Mouse (Mus musculus) intestine, embryonic 14.5 days (tissue): ENCODE data around the gene Pcdh8. TPM values are rescaled to one million over a fixed set of nuclear protein-coding genes. Genes with fewer than 3 reads are reported as not detected.

Experiments
- ATAC-seq: fragments of 200-750 bp; cut with Nextera tagmentation; replicated peaks from 2 replicates; pipeline ENCODE4 v1.8.0; 2017; ENCODE audit warnings: low read depth, moderate number of reproducible peaks, moderate TSS enrichment, moderate library complexity; ENCODE audit not compliant: low FRiP score, low TSS enrichment
- DNase-seq: peaks from one replicate; pipeline ENCODE4 v3.0.0-alpha.2; 2018; ENCODE audit warnings: low spot score
- H3K27ac ChIP-seq: fragments of 300-500 bp; sonication (generic); 2 replicates; pipeline ENCODE4 v1.5.1; 2014; ENCODE audit warnings: low read depth, mild to moderate bottlenecking, control low read depth
- H3K27me3 ChIP-seq: fragments of 300-500 bp; sonication (generic); replicated peaks from 2 replicates; pipeline ENCODE4 v1.6.1; 2014; ENCODE audit warnings: low read length, control low read depth; ENCODE audit not compliant: control insufficient read depth, insufficient read depth
- H3K36me3 ChIP-seq: fragments of 300-500 bp; sonication (generic); 2 replicates; pipeline ENCODE4 v1.6.1; 2014; ENCODE audit warnings: low read length, control low read depth; ENCODE audit not compliant: control insufficient read depth, insufficient read depth
- H3K4me1 ChIP-seq: fragments of 300-500 bp; sonication (generic); replicated peaks from 2 replicates; pipeline ENCODE4 v1.6.1; 2014; ENCODE audit warnings: low read length, control low read depth, mixed read lengths; ENCODE audit not compliant: control insufficient read depth, insufficient read depth
- H3K4me2 ChIP-seq: fragments of 300-500 bp; sonication (generic); 2 replicates; pipeline ENCODE4 v1.6.1; 2014; ENCODE audit warnings: low read length
- H3K4me3 ChIP-seq: fragments of 300-500 bp; sonication (generic); 2 replicates; pipeline ENCODE4 v1.5.1; 2014; ENCODE audit warnings: low read depth, low read length, control low read depth, mixed read lengths
- H3K9ac ChIP-seq: fragments of 300-500 bp; sonication (generic); 2 replicates; pipeline ENCODE4 v1.6.1; 2014; ENCODE audit warnings: mild to moderate bottlenecking, low read length
- H3K9me3 ChIP-seq: fragments of 300-500 bp; sonication (generic); 2 replicates; pipeline ENCODE4 v1.6.1; 2016; ENCODE audit warnings: low read length, control low read depth; ENCODE audit not compliant: control insufficient read depth
- WGBS: fragments of 180-500 bp; shearing (Covaris S2); extraction: QIAGEN DNeasy Blood & Tissue Kit; methylation state at CpG from one replicate; pipeline ENCODE4 v1.1.7; 2014; 5-methylcytosine and 5-hydroxymethylcytosine counted together
- microRNA counts: library from miRNA; unstranded; fragments of <30 nt; microRNA quantifications from one replicate; lab custom pipeline; 2016
- microRNA-seq: library from miRNA; unstranded; fragments of <30 nt; microRNA quantifications from one replicate; pipeline ENCODE4, GENCODE M21; 2016
- polyA plus RNA-seq: library from polyadenylated mRNA; unstranded; fragments of >200 nt; fragmentation: Nextera tagmentation; extraction: Ambion mirVana; gene quantifications from 2 replicates; pipeline ENCODE4 v1.2.1, GENCODE M21; 2014

The Pcdh8 gene
- polyA plus RNA-seq, 1 experiment from 2014 or later = 0.19 TPM

DNA sequence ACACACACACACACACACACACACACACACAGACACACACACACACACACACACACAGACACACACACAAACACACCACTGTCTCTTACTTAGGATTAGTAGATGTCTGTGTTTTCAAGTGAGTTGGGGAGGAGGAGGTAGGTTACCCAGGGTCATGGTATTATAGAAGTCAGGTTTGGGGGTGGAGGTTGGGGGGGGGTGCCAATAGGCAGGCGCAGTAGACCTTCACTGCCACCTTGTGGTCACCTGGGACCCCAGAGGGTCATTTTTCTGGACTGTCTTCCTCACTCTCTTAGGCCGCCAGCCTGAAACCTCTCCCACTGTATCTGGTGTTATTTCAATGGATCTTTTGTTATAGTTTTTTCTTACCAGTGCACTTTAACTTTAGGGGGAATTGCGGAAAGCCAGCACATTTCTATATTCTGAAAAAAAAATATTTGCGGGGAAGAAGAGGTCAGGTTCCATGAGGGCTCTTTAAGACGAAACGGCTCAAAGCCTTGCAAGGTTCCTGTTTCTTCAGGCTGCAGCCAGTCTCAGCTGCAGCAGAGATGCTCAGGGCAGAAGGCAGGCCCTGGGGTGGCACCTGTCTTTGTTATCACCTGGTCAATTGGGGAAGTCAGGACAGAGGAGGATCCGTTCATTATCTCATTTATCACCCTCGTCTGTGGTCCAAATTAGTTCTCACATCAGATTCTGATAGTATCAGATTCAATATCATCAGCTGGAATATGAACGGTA is 33.3 kb downstream of the Pcdh8 start:
- Histone ChIP-seq H3K27ac (no peak overlapping the region), H3K4me3 (no peak overlapping the region), H3K27me3 (no peaks in the 10 kb centered on the region), H3K36me3 (no peaks in the 10 kb centered on the region), H3K9ac (no peak overlapping the region), H3K4me1 (no peaks in the 10 kb centered on the region), H3K9me3 (no peaks in the 10 kb centered on the region), H3K4me2 (no peak overlapping the region)
- 55% methylated on average over 9 of the region's 9 CpGs for WGBS
- DNase-seq (no peak), ATAC-seq (no peak)

DNA sequence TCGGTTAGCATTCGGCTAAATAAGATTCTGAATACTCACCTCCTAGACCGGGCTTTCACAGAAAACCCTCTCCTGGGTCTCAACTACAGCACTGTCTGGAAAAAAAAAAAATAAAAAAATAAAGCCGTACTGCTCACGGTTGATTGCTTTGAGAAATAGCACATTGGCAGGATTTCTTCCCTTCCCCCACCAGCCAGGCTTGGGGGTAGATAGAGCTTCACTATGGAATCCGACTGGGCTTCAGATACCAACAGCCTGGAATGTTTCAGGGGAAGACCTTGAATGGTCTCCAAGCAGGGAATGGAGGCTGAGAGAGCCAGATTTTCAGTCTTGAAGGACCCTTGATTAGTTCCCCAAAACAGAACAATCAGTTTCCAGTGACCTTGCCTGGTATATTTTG is 34.3 kb downstream of the Pcdh8 start:
- Histone ChIP-seq H3K9ac (no peak overlapping the region), H3K4me3 (no peak overlapping the region), H3K4me2 (no peak overlapping the region), H3K9me3 (no peaks in the 10 kb centered on the region), H3K27ac (no peak overlapping the region), H3K4me1 (no peaks in the 10 kb centered on the region), H3K36me3 (no peaks in the 10 kb centered on the region), H3K27me3 (no peaks in the 10 kb centered on the region)
- 66% methylated on average over 6 of the region's 6 CpGs for WGBS
- DNase-seq (no peak), ATAC-seq (no peak)

DNA sequence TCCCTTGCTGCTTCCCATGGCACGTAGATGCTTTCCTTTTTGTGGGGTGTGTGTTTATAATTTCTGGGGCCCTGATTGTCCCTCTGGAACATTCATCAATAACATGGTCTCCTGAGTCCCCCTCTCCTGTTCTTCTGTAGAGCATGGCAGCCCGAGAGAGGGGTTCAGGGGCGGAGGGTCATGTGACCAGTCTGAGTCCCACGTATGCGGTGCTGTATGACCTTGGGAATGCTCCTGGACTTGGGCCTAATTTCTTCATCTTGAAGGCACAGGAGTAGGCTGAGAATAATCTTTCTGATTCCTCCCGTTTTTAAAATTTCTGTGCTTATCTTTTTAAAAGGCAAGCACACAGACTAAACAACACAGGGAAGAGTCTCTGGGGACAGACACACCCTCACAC is 37.6 kb downstream of the Pcdh8 start:
- DNase-seq (no peak), ATAC-seq (no peak)
- Histone ChIP-seq H3K9me3 (no peaks in the 10 kb centered on the region), H3K9ac (no peak overlapping the region), H3K36me3 (no peaks in the 10 kb centered on the region), H3K4me1 (no peaks in the 10 kb centered on the region), H3K27me3 (no peaks in the 10 kb centered on the region), H3K27ac (no peak overlapping the region), H3K4me3 (no peak overlapping the region), H3K4me2 (no peak overlapping the region)
- WGBS = 72% methylated on average over 6 of the region's 6 CpGs

DNA sequence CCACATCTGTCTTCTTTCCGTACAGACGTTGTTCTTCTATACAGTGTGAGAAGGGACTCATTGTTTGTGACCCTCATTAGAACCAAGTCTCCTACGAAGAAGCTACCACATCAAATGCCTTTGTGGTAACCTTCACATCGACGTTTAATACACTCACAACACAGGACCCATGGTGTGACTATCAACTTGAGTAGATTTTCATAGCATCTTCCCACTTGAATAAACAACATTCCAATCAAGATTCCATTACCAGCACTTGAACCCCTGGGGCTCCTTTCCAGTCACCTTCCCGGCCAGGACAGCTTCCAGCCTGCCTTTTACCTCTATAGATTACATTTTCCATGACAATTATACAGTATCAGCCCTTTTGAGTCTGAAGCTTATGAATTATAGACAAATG is 42.3 kb downstream of the Pcdh8 start:
- Histone ChIP-seq H3K36me3 (no peaks in the 10 kb centered on the region), H3K27ac (no peak overlapping the region), H3K4me2 (no peak overlapping the region), H3K4me3 (no peak overlapping the region), H3K27me3 (no peaks in the 10 kb centered on the region), H3K4me1 (no peaks in the 10 kb centered on the region), H3K9me3 (no peaks in the 10 kb centered on the region), H3K9ac (no peak overlapping the region)
- WGBS = 56% methylated on average over 6 of the region's 6 CpGs
- ATAC-seq (no peak), DNase-seq (no peak)

DNA sequence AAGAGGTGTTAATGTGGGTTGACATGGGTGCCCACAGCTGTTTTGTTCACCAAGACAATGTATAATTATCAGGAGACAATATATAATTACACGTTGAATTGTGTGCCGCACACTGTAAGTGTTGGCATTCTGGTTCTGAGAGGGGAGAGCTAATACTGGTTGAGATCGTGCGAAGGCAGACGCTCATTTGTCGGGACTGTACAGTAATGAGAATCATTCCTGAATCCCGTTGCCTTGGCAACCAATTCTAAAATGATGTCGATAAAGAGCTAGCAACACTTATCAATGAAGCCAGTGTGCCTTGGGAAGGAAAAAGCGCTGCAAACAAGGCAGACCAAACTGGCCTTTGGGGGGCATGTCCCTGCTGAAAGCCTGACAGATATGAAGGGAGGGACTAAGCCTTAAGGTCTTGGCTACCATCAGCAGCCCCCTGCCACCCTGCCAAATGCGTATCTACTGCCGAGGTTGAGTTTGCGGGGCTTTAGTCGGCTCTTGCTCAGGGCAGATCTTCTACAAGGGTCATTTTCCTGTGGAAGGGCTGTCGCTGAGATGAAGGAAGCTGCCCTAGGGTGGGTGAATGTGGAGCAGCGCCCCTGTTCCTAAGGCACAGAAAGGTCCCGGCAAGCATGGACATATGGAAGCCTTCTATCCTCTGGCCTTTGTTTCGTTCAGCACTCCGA is 47.0 kb downstream of the Pcdh8 start:
- DNase-seq (no peak), ATAC-seq (no peak)
- Histone ChIP-seq H3K27ac (no peak overlapping the region), H3K9me3 (no peaks in the 10 kb centered on the region), H3K27me3 (no peaks in the 10 kb centered on the region), H3K9ac (no peak overlapping the region), H3K4me1 (no peaks in the 10 kb centered on the region), H3K4me3 (no peak overlapping the region), H3K36me3 (no peaks in the 10 kb centered on the region), H3K4me2 (no peak overlapping the region)
- 89% methylated on average over 18 of the region's 18 CpGs for WGBS

DNA sequence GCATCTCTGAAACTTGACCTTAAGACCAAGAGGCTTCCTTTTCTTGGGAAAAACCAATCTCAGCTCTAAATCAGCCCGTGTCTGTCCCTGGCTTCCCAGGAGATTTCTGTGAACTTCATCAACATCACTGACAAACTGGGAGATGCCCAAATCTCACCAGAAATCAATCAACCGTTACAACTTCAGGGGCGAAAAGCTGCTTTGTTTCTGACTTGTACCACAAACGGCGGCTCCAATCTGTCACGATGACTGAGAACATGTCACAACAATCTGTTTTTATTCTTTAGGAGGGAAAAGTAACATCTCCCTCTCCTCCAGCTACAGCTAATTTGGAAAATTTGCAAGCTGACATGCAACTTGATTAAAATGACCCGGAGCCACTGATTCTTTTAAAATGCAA is 48.9 kb downstream of the Pcdh8 start:
- no peak for DNase-seq
- no peaks in the 10 kb centered on the region for H3K27me3 ChIP-seq
- no peak overlapping the region for H3K4me2 ChIP-seq
- 70% methylated on average over 7 of the region's 7 CpGs for whole genome bisulfite sequencing
- no peak overlapping the region for H3K9ac ChIP-seq
- ATAC-seq = no peak
- H3K9me3 ChIP-seq = no peaks in the 10 kb centered on the region
- no peak overlapping the region for H3K27ac ChIP-seq
- no peaks in the 10 kb centered on the region for H3K4me1 ChIP-seq
- no peak overlapping the region for H3K4me3 ChIP-seq
- no peaks in the 10 kb centered on the region for H3K36me3 ChIP-seq

MicroRNAs within 50 kb of the gene (microRNA counts, 519-probe panel; counts per million panel counts)
- microRNA mmu-miR-759 (lab: Ali Mortazavi, UCI) = not detected

Small RNA genes within 50 kb of the gene (microRNA-seq; reads per million reads assigned to microRNA genes)
- gene Mir759 = not detected

Other genes with a start within 250 kb of the Pcdh8 start
- 121 and 124 TPM in 2 replicates for gene Sugt1, start 183.6 kb downstream of the Pcdh8 start, polyA plus RNA-seq
- gene Cnmd, start 109.1 kb downstream of the Pcdh8 start, polyA plus RNA-seq = not detected in 2 replicates
- 0.99 and 1.7 TPM in 2 replicates for gene Olfm4, start 212.8 kb upstream of the Pcdh8 start, polyA plus RNA-seq